Mouse (Mus musculus) CH12.LX (cell line): ENCODE data around the gene Foxp1. TPM values are rescaled to one million over a fixed set of nuclear protein-coding genes. Genes with fewer than 3 reads are reported as not detected.

Experiments
- DNase-seq: peaks from one replicate; pipeline ENCODE4 v3.0.0-alpha.2; 2013; ENCODE audit errors: extremely low read depth
- H3K27ac ChIP-seq: 2 replicates; pipeline ENCODE4 v1.5.1; 2012; ENCODE audit warnings: low read depth, mild to moderate bottlenecking, control low read depth, moderate library complexity; ENCODE audit not compliant: insufficient read depth
- H3K27me3 ChIP-seq: replicated peaks from 2 replicates; pipeline ENCODE3; 2012; ENCODE audit warnings: inconsistent platforms
- H3K36me3 ChIP-seq, 2 experiments: replicated peaks in 1 of 2; 2 replicates each; pipeline versions ENCODE3 to v1.6.1; 2012; ENCODE audit warnings: inconsistent platforms in 1 of 2, low read length in 1 of 2, mild to moderate bottlenecking in 1 of 2, mixed read lengths in 1 of 2, moderate library complexity in 1 of 2; ENCODE audit not compliant: control insufficient read depth in 1 of 2, insufficient read depth in 1 of 2
- H3K4me1 ChIP-seq, 2 experiments: 2 replicates each; pipeline ENCODE4 v1.6.1; 2012; ENCODE audit warnings: inconsistent platforms in 1 of 2, moderate library complexity in 1 of 2; ENCODE audit not compliant: insufficient read depth in 2 of 2, control insufficient read depth in 1 of 2
- H3K4me2 ChIP-seq: 2 replicates; pipeline ENCODE4 v1.6.1; 2012; ENCODE audit warnings: low read depth, mild to moderate bottlenecking, control low read depth; ENCODE audit not compliant: poor library complexity, insufficient read depth, severe bottlenecking
- H3K4me3 ChIP-seq, 3 experiments: fragments of 150-350 bp in 1 of 3; sonication (generic) in 1 of 3; replicated peaks in 1 of 3; 2 replicates each; pipeline versions ENCODE3 to v1.5.1; 2011 to 2012; ENCODE audit warnings: low read depth in 2 of 3, low read length in 2 of 3, mild to moderate bottlenecking in 2 of 3, moderate library complexity in 2 of 3, control low read depth in 1 of 3, improper control_type of control experiment in 1 of 3, inconsistent platforms in 1 of 3, mixed read lengths in 1 of 3; ENCODE audit not compliant: poor library complexity in 1 of 3
- H3K79me2 ChIP-seq: replicated peaks from 2 replicates; pipeline ENCODE4 v1.6.1; 2012; ENCODE audit warnings: mild to moderate bottlenecking, moderate library complexity; ENCODE audit not compliant: control insufficient read depth, poor library complexity, insufficient read depth, severe bottlenecking; ENCODE audit errors: extremely low read depth
- H3K9ac ChIP-seq: 2 replicates; pipeline ENCODE4 v1.6.1; 2012; ENCODE audit warnings: low read depth, mild to moderate bottlenecking, control low read depth, moderate library complexity; ENCODE audit not compliant: insufficient read depth
- H3K9me3 ChIP-seq: replicated peaks from 2 replicates; pipeline ENCODE3; 2012; ENCODE audit warnings: low read length, inconsistent platforms, mixed read lengths
- BHLHE40 ChIP-seq: IDR thresholded peaks from 2 replicates; pipeline ENCODE4 v1.6.1; 2011; ENCODE audit warnings: mild to moderate bottlenecking, low read depth, low read length, improper control_type of control experiment
- CHD1 ChIP-seq: IDR thresholded peaks from 2 replicates; pipeline ENCODE4 v1.6.1; 2012; ENCODE audit warnings: low read depth, low read length, improper control_type of control experiment, inconsistent platforms
- CHD2 ChIP-seq: IDR thresholded peaks from 2 replicates; pipeline ENCODE4 v1.6.1; 2011; ENCODE audit warnings: low read length, improper control_type of control experiment
- E2F4 ChIP-seq: IDR thresholded peaks from 2 replicates; pipeline ENCODE4 v1.6.1; 2011; ENCODE audit warnings: low read depth, low read length, improper control_type of control experiment; ENCODE audit not compliant: insufficient replicate concordance
- ELF1 ChIP-seq: IDR thresholded peaks from 2 replicates; pipeline ENCODE4 v1.6.1; 2014; ENCODE audit warnings: low read depth, mild to moderate bottlenecking, inconsistent platforms, low read length, improper control_type of control experiment
- EP300 ChIP-seq: IDR thresholded peaks from 2 replicates; pipeline ENCODE4 v1.6.1; 2011; ENCODE audit warnings: low read length, improper control_type of control experiment
- ETS1 ChIP-seq: conservative IDR thresholded peaks from 2 replicates; pipeline ENCODE4 v1.6.1; 2012; ENCODE audit warnings: low read depth, mild to moderate bottlenecking, inconsistent platforms, low read length, improper control_type of control experiment, moderate library complexity
- GABPA ChIP-seq: IDR thresholded peaks from 2 replicates; pipeline ENCODE4 v1.6.1; 2012; ENCODE audit warnings: low read depth, low read length, improper control_type of control experiment, inconsistent platforms; ENCODE audit not compliant: insufficient replicate concordance
- HCFC1 ChIP-seq: IDR thresholded peaks from 2 replicates; pipeline ENCODE4 v1.6.1; 2012; ENCODE audit warnings: low read depth, mild to moderate bottlenecking, inconsistent platforms, low read length, improper control_type of control experiment
- JUN ChIP-seq: IDR thresholded peaks from 2 replicates; pipeline ENCODE4 v1.6.1; 2011; ENCODE audit warnings: low read depth, mild to moderate bottlenecking, low read length, improper control_type of control experiment, moderate library complexity; ENCODE audit not compliant: insufficient read depth
- JUND ChIP-seq: conservative IDR thresholded peaks from 2 replicates; pipeline ENCODE4 v1.6.1; 2011; ENCODE audit warnings: low read depth, low read length, improper control_type of control experiment
- MAFK ChIP-seq: IDR thresholded peaks from 2 replicates; pipeline ENCODE4 v1.6.1; 2011; ENCODE audit warnings: low read length, improper control_type of control experiment; ENCODE audit not compliant: insufficient replicate concordance
- MAX ChIP-seq: IDR thresholded peaks from 2 replicates; pipeline ENCODE4 v1.6.1; 2011; ENCODE audit warnings: low read length, improper control_type of control experiment
- MAZ ChIP-seq: IDR thresholded peaks from 2 replicates; pipeline ENCODE4 v1.6.1; 2012; ENCODE audit warnings: low read depth, mild to moderate bottlenecking, inconsistent platforms, low read length, improper control_type of control experiment, moderate library complexity
- MEF2A ChIP-seq: IDR thresholded peaks from 2 replicates; pipeline ENCODE4 v1.6.1; 2014; ENCODE audit warnings: low read depth, mild to moderate bottlenecking, inconsistent platforms, low read length, improper control_type of control experiment, borderline replicate concordance
- NRF1 ChIP-seq: IDR thresholded peaks from 2 replicates; pipeline ENCODE4 v1.6.1; 2014; ENCODE audit warnings: low read depth, mild to moderate bottlenecking, inconsistent platforms, low read length, improper control_type of control experiment, moderate library complexity
- PAX5 ChIP-seq: IDR thresholded peaks from 2 replicates; pipeline ENCODE4 v1.6.1; 2012; ENCODE audit warnings: low read length, inconsistent platforms, mixed read lengths
- POLR2A ChIP-seq: IDR thresholded peaks from 2 replicates; pipeline ENCODE4 v1.6.1; 2011; ENCODE audit warnings: low read depth, mild to moderate bottlenecking, improper control_type of control experiment, low read length
- POLR2AphosphoS2 ChIP-seq: IDR thresholded peaks from 2 replicates; pipeline ENCODE4 v1.6.1; 2011; ENCODE audit warnings: low read depth, low read length, improper control_type of control experiment
- RAD21 ChIP-seq: IDR thresholded peaks from 2 replicates; pipeline ENCODE4 v1.6.1; 2011; ENCODE audit warnings: low read depth, mild to moderate bottlenecking, low read length, improper control_type of control experiment, moderate library complexity
- RCOR1 ChIP-seq: conservative IDR thresholded peaks from 2 replicates; pipeline ENCODE4 v1.6.1; 2012; ENCODE audit warnings: low read depth, mild to moderate bottlenecking, inconsistent platforms, low read length, improper control_type of control experiment
- SIN3A ChIP-seq: IDR thresholded peaks from 2 replicates; pipeline ENCODE4 v1.6.1; 2012; ENCODE audit warnings: low read length, improper control_type of control experiment, inconsistent platforms
- SMC3 ChIP-seq: IDR thresholded peaks from 2 replicates; pipeline ENCODE4 v1.6.1; 2011; ENCODE audit warnings: low read depth, low read length, improper control_type of control experiment
- TBP ChIP-seq: conservative IDR thresholded peaks from 2 replicates; pipeline ENCODE4 v1.6.1; 2011; ENCODE audit warnings: low read depth, low read length, improper control_type of control experiment
- TCF12 ChIP-seq: IDR thresholded peaks from 2 replicates; pipeline ENCODE4 v1.6.1; 2014; ENCODE audit warnings: low read depth, mild to moderate bottlenecking, inconsistent platforms, low read length, improper control_type of control experiment
- USF1 ChIP-seq: IDR thresholded peaks from 2 replicates; pipeline ENCODE4 v1.6.1; 2014; ENCODE audit warnings: low read depth, mild to moderate bottlenecking, inconsistent platforms, low read length, improper control_type of control experiment
- ZC3H11A ChIP-seq: IDR thresholded peaks from 2 replicates; pipeline ENCODE4 v1.6.1; 2012; ENCODE audit warnings: low read depth, mild to moderate bottlenecking, inconsistent platforms, low read length, improper control_type of control experiment
- ZMIZ1 ChIP-seq: IDR thresholded peaks from 2 replicates; pipeline ENCODE4 v1.6.1; 2012; ENCODE audit warnings: low read depth, mild to moderate bottlenecking, inconsistent platforms, low read length, improper control_type of control experiment
- ZNF384 ChIP-seq: IDR thresholded peaks from 2 replicates; pipeline ENCODE4 v1.6.1; 2012; ENCODE audit warnings: low read depth, low read length, improper control_type of control experiment, inconsistent platforms
- dilution Hi-C: fragments of 300-500 bp; cut with MboI; formaldehyde crosslinking; loops from 2 replicates; pipeline ENCODE4 v1.14.3; 2020; ENCODE audit warnings: low sequenced_read_pairs; ENCODE audit not compliant: extremely low pct_unique_long_range_greater_than_20kb, extremely low pct_ligation_motif_present
- in situ Hi-C: fragments of 300-500 bp; cut with MboI; formaldehyde crosslinking; loops from 3 replicates; pipeline ENCODE4 v1.14.3; 2019; ENCODE audit warnings: low sequenced_read_pairs, low pct_ligation_motif_present, low pct_unique_long_range_greater_than_20kb, mixed read lengths
- polyA plus RNA-seq: library from polyadenylated mRNA; unstranded; fragments of >175 nt; gene quantifications from 2 replicates; pipeline ENCODE4 v1.2.1, GENCODE M21; 2012; ENCODE audit warnings: low read depth; ENCODE audit not compliant: insufficient read length
- total RNA-seq, 2 experiments: library from RNA; depleted of rRNA; stranded (reverse); fragments of 300-350 nt in 1 of 2; fragments of >200 nt in 1 of 2; gene quantifications; 2 replicates each; pipeline ENCODE4 v1.2.3; 2012 to 2014

The Foxp1 gene
- total and polyA plus RNA-seq, 3 experiments = 66.5 to 105 (median 87.4) TPM

- peaks cover 0 to 16% of the 10 kb centered on the region in 2 experiments; a peak in 2 of 4 replicates for H3K4me1 ChIP-seq
- no peaks in the 10 kb centered on the region for H3K27me3 ChIP-seq
- no peaks in the 10 kb centered on the region for H3K79me2 ChIP-seq
- no peaks in the 10 kb centered on the region for H3K36me3 ChIP-seq
- in situ Hi-C loops = no loop called here
- H3K4me3 ChIP-seq = no peak overlapping the region
- no peak overlapping the region for H3K9ac ChIP-seq
- DNase-seq = no peak
- no peak for TF ChIP-seq EP300
- no peak for TF ChIP-seq JUND
- TF ChIP-seq NRF1 = no peak
- no peak for TF ChIP-seq GABPA
- TF ChIP-seq POLR2A = no peak
- no peak for TF ChIP-seq MAX
- TF ChIP-seq ZNF384 = no peak
- no peak for TF ChIP-seq USF1
- TF ChIP-seq MEF2A = no peak
- no peak for TF ChIP-seq TBP
- TF ChIP-seq ZC3H11A = no peak
- TF ChIP-seq CHD1 = no peak
- TF ChIP-seq MAFK = no peak
- TF ChIP-seq ZMIZ1 = no peak
- no peak for TF ChIP-seq E2F4
- TF ChIP-seq PAX5 = no peak
- TF ChIP-seq TCF12 = no peak
- no peak for TF ChIP-seq RAD21
- TF ChIP-seq CHD2 = no peak
- no peak for TF ChIP-seq HCFC1
- H3K4me2 ChIP-seq = no peak overlapping the region
- no peak overlapping the region for H3K27ac ChIP-seq
- dilution Hi-C loops = no loop called here
- H3K9me3 ChIP-seq = no peaks in the 10 kb centered on the region
These were observed 83.2 kb downstream of the Foxp1 start for GRCm38 (mm10) chr6:99439214-99439877.

DNA sequence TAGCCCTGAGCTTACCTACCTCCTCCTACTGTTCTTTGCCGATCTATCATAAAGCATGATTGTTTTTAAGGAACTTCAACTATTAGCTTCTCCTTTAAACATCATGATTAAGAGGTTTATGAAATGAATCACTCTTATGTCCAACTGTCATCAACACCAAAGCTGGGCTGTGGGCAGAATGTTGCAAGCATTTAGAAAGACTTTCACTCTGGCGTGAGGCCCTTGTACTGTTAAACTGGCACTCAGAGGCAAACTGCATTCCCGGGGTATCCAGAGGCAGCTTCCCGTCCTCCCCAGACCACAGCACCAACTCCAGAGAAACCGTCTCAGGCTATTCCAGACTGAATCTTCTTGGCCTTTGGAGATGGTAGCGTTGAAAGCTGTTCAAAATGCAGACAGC is 86.2 kb downstream of the Foxp1 start:
- no peak overlapping the region for H3K27ac ChIP-seq
- no peaks in the 10 kb centered on the region for H3K9me3 ChIP-seq
- H3K79me2 ChIP-seq = no peaks in the 10 kb centered on the region
- DNase-seq = no peak
- dilution Hi-C loops = no loop called here
- no peak overlapping the region for H3K4me2 ChIP-seq
- no peak overlapping the region for H3K4me3 ChIP-seq
- H3K9ac ChIP-seq = no peak overlapping the region
- TF ChIP-seq POLR2AphosphoS2 (no peak), BHLHE40 (no peak), RCOR1 (no peak), ETS1 (no peak), SIN3A (no peak), ELF1 (no peak), MAZ (no peak), SMC3 (no peak), JUND (no peak), JUN (no peak)
- in situ Hi-C loops = no loop called here
- H3K27me3 ChIP-seq = no peaks in the 10 kb centered on the region
- H3K36me3 ChIP-seq = no peaks in the 10 kb centered on the region
- peaks cover 2 to 26% of the 10 kb centered on the region in 2 experiments; a peak in 2 of 4 replicates for H3K4me1 ChIP-seq
